ENCODE assay signal across 19 mouse cellular contexts in the genomic region with DNA sequence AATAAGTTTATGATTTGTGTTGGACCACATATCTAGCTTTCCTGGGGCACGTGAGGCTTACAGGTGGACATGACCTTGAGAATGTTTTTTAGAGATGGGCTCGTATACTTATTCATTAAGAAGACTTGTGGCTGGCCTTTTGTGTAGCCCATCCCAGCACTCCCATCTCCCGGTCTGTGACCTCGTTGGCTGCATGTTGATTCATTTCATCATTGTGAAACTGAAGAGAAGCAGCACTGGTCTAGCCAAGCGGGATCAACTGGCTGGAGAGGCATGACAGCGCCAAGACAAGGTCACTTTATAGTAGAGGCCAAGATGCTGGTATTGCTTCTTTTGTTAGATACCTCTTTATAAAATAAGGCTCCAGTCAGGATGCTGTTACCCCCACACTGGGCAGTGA.
DNase-seq lines count a peak whose midpoint lies in the region; TF ChIP-seq lines count a peak whose summit lies in the region.
"Had no signal": no experiment of that assay in that cellular context is flagged by ENCODE, and none has a peak within 500 bp of the region (broad histone marks: within the 10 kb centered on the region; RNA-seq: fewer than 3 reads in every experiment).

No protein-coding gene starts in this region.

- no peak overlapping the region for H3K4me3 ChIP-seq in heart, adult 2 months
- H3K4me3 ChIP-seq: embryonic facial prominence, embryonic 13.5 days; embryonic facial prominence, embryonic 15.5 days; erythroblast, embryonic 14.5 days; forebrain, embryonic 10.5 days; forebrain, embryonic 12.5 days had no signal

- WGBS in heart, adult 2 months, result 85% methylated on average over 6 of the region's 6 CpGs

- H3K9ac ChIP-seq in heart, adult 2 months (ENCODE audit: low read depth, low read length), result no peak overlapping the region
- H3K9ac ChIP-seq: embryonic facial prominence, embryonic 13.5 days; embryonic facial prominence, embryonic 15.5 days; forebrain, embryonic 12.5 days had no signal

- TF ChIP-seq EP300 in heart, adult 2 months (IDR thresholded peaks at IDR 0.05; ENCODE audit: insufficient read depth, low read depth, low read length), result no peak

- no peak for TF ChIP-seq POLR2A in heart, adult 2 months (IDR thresholded peaks at IDR 0.05; ENCODE audit: insufficient read depth, low read depth, low read length)

- no peak overlapping the region for H3K27ac ChIP-seq in heart, adult 2 months
- H3K27ac ChIP-seq: embryonic facial prominence, embryonic 13.5 days; embryonic facial prominence, embryonic 15.5 days; forebrain, embryonic 10.5 days; forebrain, embryonic 12.5 days had no signal

- intact Hi-C loops in heart, adult 2 months (cut with DNase I), result no loop called here

- no peaks in the 10 kb centered on the region for H3K27me3 ChIP-seq in heart, adult 2 months (ENCODE audit: control insufficient read depth, insufficient read depth, low read length)
- H3K27me3 ChIP-seq: embryonic facial prominence, embryonic 13.5 days; embryonic facial prominence, embryonic 15.5 days had no signal

- peak; percentile 32 for DNase-seq in adrenal gland, adult 8-10 months
- DNase-seq in adrenal gland, adult 18-20 months (ENCODE audit: low spot score in 2 of 2), result no peak
- DNase-seq in heart, adult 11 months, result peak; percentile 79
- no peak for DNase-seq in heart, adult 2 months
- DNase-seq in adrenal gland, postnatal 14 days, result peak; percentile 47
- DNase-seq in adrenal gland, postnatal 36 days, result peak; percentile 6 to 46
- no peak for DNase-seq in kidney, postnatal 10 days
- DNase-seq: cerebellum, adult 11 months; cerebellum, adult 18-20 months; cerebellum, adult 8-10 months; cerebellum, adult 9-11 months; cerebellum, postnatal 14 days; cerebellum, postnatal 36 days; embryo, embryonic 11 days had no signal

- H3K79me2 ChIP-seq in heart, adult 2 months (replicated peaks; ENCODE audit: control insufficient read depth, insufficient read depth, low read length), result no peaks in the 10 kb centered on the region

- no peak for TF ChIP-seq CTCF in heart, adult 2 months (IDR thresholded peaks at IDR 0.05)

- no peaks in the 10 kb centered on the region for H3K36me3 ChIP-seq in heart, adult 2 months (ENCODE audit: control insufficient read depth, insufficient read depth, low read length)
- H3K36me3 ChIP-seq: embryonic facial prominence, embryonic 13.5 days; embryonic facial prominence, embryonic 15.5 days; forebrain, embryonic 10.5 days; forebrain, embryonic 12.5 days had no signal

- no peaks in the 10 kb centered on the region for H3K4me1 ChIP-seq in heart, adult 2 months (ENCODE audit: control insufficient read depth, insufficient read depth, low read length)
- H3K4me1 ChIP-seq: embryonic facial prominence, embryonic 15.5 days had no signal

Comparison
In these comparisons a context has a peak if more than half of its experiments do, and no peak if none do; other contexts are left out.
1. DNase-seq: peak in adrenal gland, adult 8-10 months (single experiment), heart, adult 11 months (single experiment), adrenal gland, postnatal 14 days (single experiment) and adrenal gland, postnatal 36 days (2 of 2); none in adrenal gland, adult 18-20 months (0 of 2), heart, adult 2 months (0 of 2) and kidney, postnatal 10 days (single experiment).